In genomic region chr3:148335654-148336053, GRCm38 (mm10) we compare ENCODE assay signal across 14 mouse cellular contexts.
A peak's percentile ranks its signal among the peaks of the same experiment; 100 is the strongest.
DNase-seq lines count a peak whose midpoint lies in the region; ATAC-seq and TF ChIP-seq lines count a peak whose summit lies in the region.
"Had no signal": no experiment of that assay in that cellular context is flagged by ENCODE, and none has a peak within 500 bp of the region (broad histone marks: within the 10 kb centered on the region; RNA-seq: fewer than 3 reads in every experiment).

No protein-coding gene starts in this region.

- no peak for TF ChIP-seq EP300 in lung, postnatal 0 days (IDR thresholded peaks at IDR 0.05)

- no peak for ATAC-seq in heart, embryonic 16.5 days (replicated peaks; ENCODE audit: extremely low read depth, insufficient read depth, low FRiP score)
- ATAC-seq in lung, embryonic 16.5 days (ENCODE audit: low read depth), result no peak
- ATAC-seq in lung, postnatal 0 days, result no peak
- no peak for ATAC-seq in embryonic facial prominence, embryonic 11.5 days (replicated peaks; ENCODE audit: insufficient number of reproducible peaks, low FRiP score, low TSS enrichment, low read depth)
- peak; percentile 10; the same call in 1 of the 2 replicates for ATAC-seq in megakaryocyte, adult 5-6 weeks (ENCODE audit: poor library complexity, severe bottlenecking)
- ATAC-seq: CD4-positive, CD25-positive, alpha-beta regulatory T cell, adult 4 months; forebrain, embryonic 13.5 days; hindbrain, postnatal 0 days; midbrain, embryonic 16.5 days; Patski had no signal

- no peak for TF ChIP-seq CTCF in lung, postnatal 0 days (IDR thresholded peaks at IDR 0.05)

- WGBS in heart, embryonic 16.5 days, result 85% methylated on average over 7 of the region's 7 CpGs
- 72% methylated on average over 7 of the region's 7 CpGs for whole genome bisulfite sequencing in lung, embryonic 16.5 days
- WGBS in lung, postnatal 0 days, result 79% methylated on average over 7 of the region's 7 CpGs
- whole genome bisulfite sequencing in embryonic facial prominence, embryonic 11.5 days, result 57% methylated on average over 7 of the region's 7 CpGs

- no peaks in the 10 kb centered on the region for H3K36me3 ChIP-seq in heart, embryonic 16.5 days (ENCODE audit: control insufficient read depth, insufficient read depth)
- no peaks in the 10 kb centered on the region for H3K36me3 ChIP-seq in lung, embryonic 16.5 days (ENCODE audit: control insufficient read depth, insufficient read depth, low read length)
- no peaks in the 10 kb centered on the region for H3K36me3 ChIP-seq in lung, postnatal 0 days (ENCODE audit: insufficient read depth, low read length)
- no peaks in the 10 kb centered on the region for H3K36me3 ChIP-seq in embryonic facial prominence, embryonic 11.5 days (replicated peaks; ENCODE audit: control insufficient read depth, insufficient read depth, low read depth, low read length)
- H3K36me3 ChIP-seq: stomach, embryonic 15.5 days had no signal

- no peak overlapping the region for H3K27ac ChIP-seq in heart, embryonic 16.5 days (ENCODE audit: low read length)
- H3K27ac ChIP-seq in lung, embryonic 16.5 days (ENCODE audit: low read length), result no peak overlapping the region
- no peak overlapping the region for H3K27ac ChIP-seq in lung, postnatal 0 days (ENCODE audit: low read length)
- H3K27ac ChIP-seq in embryonic facial prominence, embryonic 11.5 days (replicated peaks; ENCODE audit: low read depth, low read length), result no peak overlapping the region
- H3K27ac ChIP-seq: forebrain, embryonic 13.5 days; hindbrain, postnatal 0 days; layer of hippocampus, adult 2 months; stomach, embryonic 15.5 days had no signal

- no peaks in the 10 kb centered on the region for H3K9me3 ChIP-seq in heart, embryonic 16.5 days (replicated peaks; ENCODE audit: control insufficient read depth, low read length)
- H3K9me3 ChIP-seq in lung, embryonic 16.5 days (ENCODE audit: control insufficient read depth, low read length), result no peaks in the 10 kb centered on the region
- no peaks in the 10 kb centered on the region for H3K9me3 ChIP-seq in lung, postnatal 0 days (ENCODE audit: low read length)
- no peaks in the 10 kb centered on the region for H3K9me3 ChIP-seq in embryonic facial prominence, embryonic 11.5 days (replicated peaks; ENCODE audit: control insufficient read depth, low read length)
- H3K9me3 ChIP-seq: forebrain, embryonic 13.5 days; stomach, embryonic 15.5 days had no signal

- DNase-seq in heart, postnatal 14 days, result no peak
- DNase-seq in lung, postnatal 0 days (ENCODE audit: low spot score), result no peak
- peak; percentile 49 for DNase-seq in embryonic facial prominence, embryonic 11.5 days (ENCODE audit: low spot score)
- DNase-seq in ovary, postnatal 36 days (ENCODE audit: low spot score), result no peak

- peaks cover 6% of the 10 kb centered on the region for H3K4me1 ChIP-seq in heart, embryonic 16.5 days (ENCODE audit: control insufficient read depth, insufficient read depth, low read length)
- peaks cover 6% of the 10 kb centered on the region; the same call in 1 of the 2 replicates for H3K4me1 ChIP-seq in lung, embryonic 16.5 days (replicated peaks; ENCODE audit: control insufficient read depth, insufficient read depth, low read length)
- H3K4me1 ChIP-seq in lung, postnatal 0 days (ENCODE audit: insufficient read depth, low read depth, low read length), result no peaks in the 10 kb centered on the region
- H3K4me1 ChIP-seq in embryonic facial prominence, embryonic 11.5 days (ENCODE audit: control insufficient read depth, insufficient read depth, low read length), result no peaks in the 10 kb centered on the region
- H3K4me1 ChIP-seq: forebrain, embryonic 13.5 days; stomach, embryonic 15.5 days had no signal

- peak overlapping the region; percentile 68; the same call in 1 of the 2 replicates for H3K4me2 ChIP-seq in heart, embryonic 16.5 days (ENCODE audit: low read depth, low read length)
- H3K4me2 ChIP-seq in lung, embryonic 16.5 days (ENCODE audit: low read depth, low read length), result peak overlapping the region; percentile 47; the same call in 1 of the 2 replicates
- H3K4me2 ChIP-seq in lung, postnatal 0 days (replicated peaks; ENCODE audit: low read depth, low read length), result no peak overlapping the region
- H3K4me2 ChIP-seq in embryonic facial prominence, embryonic 11.5 days (ENCODE audit: low read depth, low read length), result no peak overlapping the region
- H3K4me2 ChIP-seq: forebrain, embryonic 13.5 days had no signal

- no peak overlapping the region for H3K4me3 ChIP-seq in heart, embryonic 16.5 days (ENCODE audit: low read length)
- H3K4me3 ChIP-seq in lung, embryonic 16.5 days (ENCODE audit: low read length), result no peak overlapping the region
- no peak overlapping the region for H3K4me3 ChIP-seq in lung, postnatal 0 days (ENCODE audit: low read depth, low read length)
- no peak overlapping the region for H3K4me3 ChIP-seq in embryonic facial prominence, embryonic 11.5 days (ENCODE audit: low read depth, low read length)
- H3K4me3 ChIP-seq: forebrain, embryonic 13.5 days; layer of hippocampus, adult 2 months; stomach, embryonic 15.5 days had no signal

- intact Hi-C loops in heart, postnatal 14 days (cut with DNase I), result no loop called here

- H3K27me3 ChIP-seq in heart, embryonic 16.5 days (ENCODE audit: control insufficient read depth, insufficient read depth, low read length), result no peaks in the 10 kb centered on the region
- no peaks in the 10 kb centered on the region for H3K27me3 ChIP-seq in lung, embryonic 16.5 days (ENCODE audit: control insufficient read depth, insufficient read depth, low read depth, low read length)
- H3K27me3 ChIP-seq in lung, postnatal 0 days (replicated peaks; ENCODE audit: insufficient read depth, low read length), result no peaks in the 10 kb centered on the region
- no peaks in the 10 kb centered on the region for H3K27me3 ChIP-seq in embryonic facial prominence, embryonic 11.5 days (ENCODE audit: control insufficient read depth, insufficient read depth, low read length)
- H3K27me3 ChIP-seq: forebrain, embryonic 13.5 days; Patski; stomach, embryonic 15.5 days had no signal

- no peak overlapping the region for H3K9ac ChIP-seq in heart, embryonic 16.5 days (ENCODE audit: low read length)
- no peak overlapping the region for H3K9ac ChIP-seq in lung, embryonic 16.5 days (ENCODE audit: low read length)
- no peak overlapping the region for H3K9ac ChIP-seq in lung, postnatal 0 days (replicated peaks; ENCODE audit: low read depth)
- H3K9ac ChIP-seq in embryonic facial prominence, embryonic 11.5 days (replicated peaks; ENCODE audit: low read length), result no peak overlapping the region
- H3K9ac ChIP-seq: forebrain, embryonic 13.5 days; stomach, embryonic 15.5 days had no signal

Comparison
In these comparisons a context has a peak if more than half of its experiments do, and no peak if none do; other contexts are left out.
1. H3K4me2 ChIP-seq: peak in heart, embryonic 16.5 days (single experiment) and lung, embryonic 16.5 days (single experiment); none in lung, postnatal 0 days (single experiment) and embryonic facial prominence, embryonic 11.5 days (single experiment).